Mouse (Mus musculus) urinary bladder, adult 2 months (tissue): ENCODE measurements around the gene Fxyd4. TPM values are rescaled to one million over a fixed set of nuclear protein-coding genes. Genes with fewer than 3 reads are reported as not detected.

Experiments
- DNase-seq: peaks from one replicate; pipeline ENCODE4 v3.0.0; 2022; ENCODE audit warnings: low spot score
- polyA plus RNA-seq: library from polyadenylated mRNA; depleted of rRNA; stranded (reverse); fragments of >200 nt; gene quantifications from 2 replicates; pipeline ENCODE4 v1.2.3, GENCODE M21; 2012

The Fxyd4 gene
- polyA plus RNA-seq, 1 experiment: 7.0 TPM

DNA sequence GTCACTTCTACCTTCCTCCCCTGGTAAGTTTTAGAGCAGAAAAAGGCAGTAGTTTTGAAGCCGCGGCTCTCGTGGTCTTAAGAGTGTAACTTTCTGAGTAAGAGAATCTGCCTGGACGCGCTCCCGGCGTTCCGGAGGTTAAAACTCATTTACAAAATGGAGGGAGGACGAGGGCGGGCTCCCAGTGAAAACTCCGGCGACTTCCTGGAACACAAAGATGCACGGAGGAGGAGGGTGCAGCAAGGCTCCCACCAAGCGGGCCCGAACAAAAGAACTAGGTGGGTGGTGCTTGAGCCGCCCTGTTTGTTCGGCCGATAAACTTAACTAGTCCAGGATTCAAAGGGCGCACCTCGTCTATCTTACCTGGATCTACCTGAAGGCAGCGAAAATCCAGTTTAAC, 19.9 kb downstream of the Fxyd4 start:
- DNase-seq: peak; percentile 47

DNA sequence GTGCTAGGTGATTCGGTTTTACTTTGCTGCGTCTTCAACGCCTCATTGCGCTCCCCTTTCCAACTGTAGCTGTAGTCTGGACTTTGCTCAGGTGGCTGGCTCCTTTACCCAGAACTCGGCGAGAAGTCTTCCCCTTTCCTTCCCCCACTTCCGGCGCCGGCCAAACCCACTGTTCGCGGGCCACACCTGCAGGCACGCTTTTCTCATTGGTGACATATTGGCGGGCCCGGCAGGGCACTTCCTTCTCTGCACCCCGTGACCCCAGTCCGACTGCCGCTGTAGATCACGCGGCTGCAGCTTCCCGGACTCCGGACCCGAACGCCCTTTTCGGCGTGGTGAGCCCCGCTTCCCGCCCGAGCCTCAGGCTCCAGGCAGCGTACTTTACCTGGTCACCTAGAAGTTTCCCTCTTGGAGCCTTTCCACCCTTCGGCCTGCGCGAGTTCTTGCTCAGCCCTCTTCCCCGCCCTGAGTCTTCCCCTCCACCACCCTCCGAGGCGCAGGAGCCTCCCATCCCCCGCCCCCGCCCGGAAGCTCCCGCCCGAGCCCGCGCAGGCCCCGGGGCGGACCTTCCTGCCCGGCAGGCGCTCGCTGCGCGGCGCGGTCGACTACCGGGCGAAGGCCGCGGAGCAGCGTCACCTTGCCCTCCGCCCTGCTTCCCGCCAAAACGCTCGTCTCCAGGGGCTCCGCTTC, 20.6 kb downstream of the Fxyd4 start:
- DNase-seq: peak; percentile 84

DNA sequence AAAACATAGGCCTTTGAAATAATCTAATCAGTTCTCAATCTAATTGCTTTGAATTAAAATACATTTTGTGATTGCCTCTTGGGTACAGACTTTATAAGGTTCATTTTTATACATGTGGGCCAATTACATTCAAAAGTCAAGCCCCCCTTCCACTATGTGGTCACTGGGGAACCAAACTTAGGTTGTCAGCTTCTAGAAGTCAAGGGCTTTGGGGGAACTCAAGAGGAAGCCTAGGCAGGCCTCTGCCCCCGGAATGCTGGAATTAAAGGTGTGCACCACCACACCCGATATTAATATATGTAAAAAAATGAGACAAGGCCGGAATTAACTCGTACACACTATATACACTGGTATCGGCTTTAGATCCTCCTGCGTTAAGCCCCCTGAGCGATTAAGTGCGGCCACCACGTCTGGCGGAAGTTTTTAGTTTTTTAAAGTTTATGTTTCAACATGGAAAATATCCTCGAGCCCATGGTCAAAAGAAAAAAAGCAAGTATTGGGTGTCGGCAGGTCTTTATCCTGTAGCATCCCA, 21.2 kb downstream of the Fxyd4 start:
- no peak for DNase-seq

GRCm38 (mm10) chr6:117914541-117914940, 23.0 kb downstream of the Fxyd4 start:
- DNase-seq: no peak

GRCm38 (mm10) chr6:117910120-117910661, 27.3 kb downstream of the Fxyd4 start:
- DNase-seq: no peak

- DNase-seq: no peak
Measured at GRCm38 (mm10) chr6:117908424-117908900, 29.0 kb downstream of the Fxyd4 start.

DNA sequence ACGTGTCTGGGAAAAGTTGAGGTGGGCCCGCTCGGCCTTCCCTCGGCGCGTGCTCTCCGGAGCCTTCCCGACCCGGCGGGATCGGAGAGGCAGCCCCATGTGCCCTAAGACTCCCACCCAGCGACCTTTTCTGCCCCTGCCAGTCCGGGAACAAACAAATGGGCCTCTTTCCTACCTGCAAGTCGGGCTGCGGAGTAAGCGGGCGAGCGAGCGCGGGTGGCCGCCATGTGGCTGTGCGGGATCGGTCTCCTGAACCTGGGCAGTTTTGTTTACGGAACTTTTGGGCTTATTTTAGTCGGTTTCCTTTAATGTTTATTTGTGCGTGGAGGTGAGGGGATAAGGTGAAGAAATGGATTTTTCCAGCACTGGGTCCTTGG, 29.5 kb downstream of the Fxyd4 start:
- DNase-seq: no peak

DNA sequence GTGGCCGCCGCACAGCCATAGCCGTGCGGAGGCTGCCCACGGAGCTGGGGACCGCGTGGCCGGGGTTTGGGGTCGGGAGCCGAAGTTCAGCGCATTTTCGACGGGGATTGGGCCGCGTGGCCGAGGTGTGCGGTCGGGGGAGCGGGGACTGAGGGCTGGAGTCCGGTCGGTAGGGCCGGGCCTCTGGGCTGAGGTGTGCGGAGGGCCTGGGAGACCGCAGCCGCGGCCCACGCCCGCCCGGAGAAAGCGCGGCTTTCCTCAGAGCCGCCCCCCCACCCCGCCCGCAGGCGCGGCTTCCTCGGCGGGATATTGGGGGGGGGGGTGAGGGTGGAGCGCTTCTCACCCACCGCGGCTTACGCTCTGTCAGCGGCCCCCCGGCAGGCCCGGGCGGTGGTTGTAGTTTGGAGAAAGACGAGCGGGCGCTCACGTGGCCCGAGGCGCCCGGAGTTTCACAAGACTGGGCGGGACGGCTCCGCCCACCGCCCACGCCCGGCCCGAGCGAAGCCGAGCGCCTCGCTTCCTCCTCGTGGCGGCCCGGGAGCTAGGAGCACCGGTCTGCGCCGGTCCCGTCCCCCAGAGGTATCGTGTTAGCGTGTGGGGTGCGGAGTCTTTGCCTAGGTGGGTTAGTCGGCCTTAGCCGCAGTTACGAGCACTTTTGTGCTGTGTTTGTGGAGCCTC, 30.1 kb downstream of the Fxyd4 start:
- peak; percentile 78 for DNase-seq

DNA sequence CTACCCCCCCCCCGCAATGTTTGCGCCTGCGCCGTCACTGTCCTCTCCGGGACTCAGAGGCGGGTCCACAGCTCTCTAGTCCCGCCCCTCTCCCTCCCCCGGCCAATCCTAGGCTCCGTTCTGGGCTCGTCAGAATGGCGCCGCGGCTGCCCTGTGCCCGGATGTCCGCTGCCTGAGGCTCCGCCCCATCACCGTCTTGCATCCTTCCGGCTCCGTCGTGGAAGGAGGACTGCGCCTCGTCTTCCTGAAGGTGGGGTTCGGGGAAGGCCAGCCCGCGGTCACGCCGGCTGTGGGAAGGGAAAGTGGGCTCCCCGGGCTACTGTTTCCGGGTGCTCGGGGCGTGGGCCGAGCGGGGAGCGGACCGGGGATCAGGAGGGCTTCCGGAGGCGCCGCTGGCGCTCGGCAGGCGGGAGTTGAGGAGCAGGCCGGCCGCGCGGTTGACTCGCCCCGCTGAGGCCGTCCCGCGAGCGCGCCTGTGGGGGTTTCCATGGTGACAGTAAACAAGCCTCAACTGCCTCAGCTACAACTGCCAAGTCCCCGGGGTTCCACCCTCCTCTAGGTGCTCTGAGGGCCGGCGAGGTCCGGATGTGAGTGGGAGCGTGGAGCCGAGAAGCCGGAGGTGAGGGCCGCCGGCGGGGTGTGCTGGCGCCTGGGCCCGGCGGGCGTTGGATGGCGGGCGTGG, 30.8 kb downstream of the Fxyd4 start:
- DNase-seq: peak; percentile 96

DNA sequence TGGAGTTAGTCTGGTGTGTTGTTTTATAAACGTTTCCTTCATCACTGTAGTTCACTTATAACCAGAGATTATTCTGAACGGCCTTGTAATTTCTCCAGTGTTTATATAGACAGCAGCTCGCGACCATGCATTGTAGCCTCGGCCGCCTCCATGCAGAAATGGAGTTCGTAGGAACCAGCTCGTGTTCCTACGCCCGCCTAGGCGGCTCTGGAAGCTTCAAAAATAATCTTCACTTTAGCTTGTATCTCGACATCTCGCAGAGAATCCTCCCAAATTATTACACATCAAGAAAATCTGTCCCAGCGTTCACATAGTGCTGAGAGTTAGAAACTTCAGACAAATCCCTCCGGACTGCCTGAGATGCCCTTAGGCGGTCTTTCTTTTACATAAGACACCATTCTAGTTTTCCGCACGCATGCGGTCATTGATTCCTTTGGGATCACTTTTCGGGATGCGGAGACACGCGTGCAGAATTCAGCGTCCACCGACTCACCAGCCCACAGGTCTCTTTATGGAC, 31.4 kb downstream of the Fxyd4 start:
- DNase-seq: no peak

DNA sequence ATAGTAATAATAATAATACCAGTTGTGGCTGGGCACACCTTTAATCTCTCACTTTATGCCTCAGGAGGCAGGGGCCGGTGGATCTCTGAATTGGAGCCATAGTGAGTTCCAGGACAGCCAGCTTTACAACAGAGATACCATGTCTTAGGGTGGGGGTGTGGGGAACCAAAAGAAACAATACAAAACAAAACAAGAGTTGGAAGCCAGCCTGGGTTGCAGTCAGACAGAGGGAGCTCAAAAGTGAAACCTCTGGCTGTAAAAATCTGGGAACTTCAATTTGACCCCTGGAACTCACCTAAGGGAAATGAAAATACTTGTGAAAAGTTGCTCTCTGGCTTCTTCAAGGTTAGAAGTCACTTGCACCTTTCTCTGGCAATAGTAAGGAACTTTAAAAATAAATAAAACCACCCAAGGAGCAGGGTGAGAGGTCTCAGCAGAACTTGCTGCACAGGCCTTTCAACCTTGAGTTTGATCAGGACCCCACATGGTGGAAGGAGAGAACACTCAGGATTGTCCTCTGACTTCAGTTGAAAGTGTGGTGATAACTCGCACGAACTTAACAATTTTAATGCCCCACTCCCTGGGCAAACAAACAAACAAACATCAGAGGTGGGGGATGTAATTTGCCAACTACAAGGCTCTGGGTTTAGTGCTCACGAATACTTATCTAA, 32.1 kb downstream of the Fxyd4 start:
- DNase-seq: no peak

DNA sequence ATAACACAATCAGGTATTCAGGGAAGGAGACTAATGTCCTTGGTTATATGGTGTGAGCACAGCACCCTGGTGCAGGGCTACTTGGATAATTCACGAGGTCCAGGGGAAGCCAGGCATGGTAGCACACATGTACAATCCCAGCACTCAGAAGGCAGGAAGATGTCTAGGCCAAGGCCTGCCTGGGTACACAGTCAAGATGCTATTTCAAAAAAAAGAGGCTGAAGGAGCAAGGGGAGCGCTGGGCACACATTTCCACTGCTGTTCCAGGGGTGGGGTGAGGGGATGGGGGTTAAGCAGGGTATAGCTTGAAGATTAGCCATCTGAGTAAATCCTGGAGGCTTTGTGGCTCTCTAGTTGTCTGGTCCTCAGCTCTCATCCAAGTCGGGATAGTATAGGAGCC, 33.7 kb downstream of the Fxyd4 start:
- DNase-seq: no peak

DNA sequence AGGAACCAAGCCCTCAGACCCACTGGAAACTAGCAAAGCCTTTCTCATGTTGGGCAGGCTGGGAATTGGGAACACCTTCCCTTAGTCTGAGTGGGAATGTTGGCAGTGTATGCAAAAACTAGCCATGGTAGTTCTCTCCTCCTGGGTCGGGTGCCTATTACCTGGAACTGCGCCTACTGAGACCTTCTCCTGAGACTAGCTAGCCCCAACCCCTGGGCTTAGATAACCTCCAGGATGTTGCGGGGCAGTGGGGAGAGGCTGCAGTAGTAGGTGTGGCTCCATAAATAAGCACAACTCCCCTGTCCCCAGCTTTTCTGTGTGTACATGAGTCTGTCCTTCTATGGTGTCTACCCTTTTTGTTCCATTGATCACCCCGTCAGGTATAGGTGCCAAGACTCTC, 34.9 kb downstream of the Fxyd4 start:
- no peak for DNase-seq

- DNase-seq: no peak
Measured at GRCm38 (mm10) chr6:117901510-117902402, 35.7 kb downstream of the Fxyd4 start.

GRCm38 (mm10) chr6:117900126-117901080, 37.1 kb downstream of the Fxyd4 start, which contains the start of gene Hnrnpf:
Gene Hnrnpf (plus strand): TSS chr6:117900324.
- DNase-seq: no peak

DNA sequence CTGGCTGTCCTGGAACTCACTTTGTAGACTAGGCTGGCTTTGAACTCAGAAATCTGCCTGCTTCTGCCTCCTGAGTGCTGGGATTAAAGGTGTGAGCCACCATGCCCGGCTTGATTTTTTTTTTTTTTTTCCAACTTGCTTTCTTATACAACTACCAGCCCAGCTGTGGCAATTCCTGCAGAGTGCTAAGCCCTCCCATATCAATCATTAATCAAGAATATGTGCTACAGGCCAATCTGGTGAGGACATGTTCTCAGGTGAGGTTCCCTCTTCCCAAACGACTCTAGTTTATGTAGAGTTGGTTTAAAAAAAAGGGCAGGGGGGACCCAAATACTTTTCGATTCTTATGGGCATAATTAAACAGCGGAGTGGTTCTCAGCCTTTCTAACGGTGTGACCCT, 39.7 kb downstream of the Fxyd4 start:
- no peak for DNase-seq

DNA sequence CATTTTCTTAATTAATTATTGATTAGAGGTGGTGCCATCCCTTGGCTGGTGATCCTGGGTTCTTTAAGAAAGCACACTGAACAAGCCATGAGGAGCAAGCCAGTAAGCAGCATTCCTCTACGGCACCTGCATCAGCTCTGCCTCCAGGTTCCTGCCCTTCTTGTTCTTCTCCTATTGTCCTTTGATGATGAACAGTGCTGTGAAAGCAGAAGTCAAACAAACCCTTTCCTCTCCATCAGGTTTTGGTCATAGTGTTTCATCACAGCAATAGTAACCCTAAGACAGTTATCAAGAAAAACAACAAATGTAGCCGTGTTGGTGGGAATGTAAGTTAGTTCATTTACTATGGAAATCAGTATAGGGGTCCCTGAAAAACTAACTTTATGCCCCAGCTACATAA, 44.1 kb downstream of the Fxyd4 start:
- no peak for DNase-seq

- DNase-seq: no peak
Measured at GRCm38 (mm10) chr6:117892386-117892785, 45.1 kb downstream of the Fxyd4 start.
